Mouse (Mus musculus): ENCODE results near the gene Kiz. TPM values are rescaled to one million over a fixed set of nuclear protein-coding genes. Genes with fewer than 3 reads are reported as not detected.

Gene Kiz
- total RNA-seq, 2 experiments from 2014 or later, result 102 to 117 TPM

DNA sequence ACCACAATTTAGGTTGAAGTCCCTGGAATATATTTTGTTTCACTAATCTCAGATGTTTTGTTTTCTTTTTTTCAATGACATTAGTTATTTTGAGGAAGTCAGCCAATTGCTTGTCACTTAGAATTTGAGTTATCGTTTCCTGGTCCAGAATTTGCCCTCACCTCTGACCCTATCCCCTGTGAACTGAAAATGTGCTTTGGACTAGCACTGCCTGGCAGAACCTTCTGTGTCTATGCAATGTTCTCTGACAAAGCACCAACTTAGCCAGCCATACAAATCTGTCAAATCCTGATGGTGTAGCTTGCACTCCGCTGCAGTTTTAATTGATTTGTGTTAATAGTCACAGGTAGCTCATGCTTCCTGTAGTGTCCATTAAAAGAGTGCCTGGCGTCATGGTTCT is 10.1 kb downstream of the Kiz start:
- DNase-seq, result peak in 1 of 2 experiments; percentile 20

GRCm38 (mm10) chr2:146871300-146872269 is 15.9 kb downstream of the Kiz start:
- DNase-seq, result no peak

DNA sequence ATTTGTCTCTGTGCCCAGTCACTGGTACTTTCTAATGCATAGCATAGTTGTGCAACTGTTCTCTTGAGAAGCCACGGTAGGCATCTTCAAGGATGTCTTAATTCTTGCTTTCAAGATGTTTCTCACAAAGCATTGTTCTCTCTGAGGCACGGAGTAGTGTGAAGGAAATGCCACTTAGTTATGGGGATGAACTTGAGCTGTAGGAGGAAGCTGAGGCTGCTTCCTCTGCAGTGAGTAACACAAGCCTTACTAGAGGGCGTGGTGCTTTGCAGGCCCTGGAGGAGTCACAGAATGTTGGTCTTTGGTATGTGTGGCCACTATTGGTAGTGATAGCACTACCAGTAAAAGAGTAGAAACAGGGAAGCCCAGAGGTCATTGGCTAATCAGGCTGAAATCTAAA is 17.0 kb downstream of the Kiz start:
- DNase-seq, result no peak

DNA sequence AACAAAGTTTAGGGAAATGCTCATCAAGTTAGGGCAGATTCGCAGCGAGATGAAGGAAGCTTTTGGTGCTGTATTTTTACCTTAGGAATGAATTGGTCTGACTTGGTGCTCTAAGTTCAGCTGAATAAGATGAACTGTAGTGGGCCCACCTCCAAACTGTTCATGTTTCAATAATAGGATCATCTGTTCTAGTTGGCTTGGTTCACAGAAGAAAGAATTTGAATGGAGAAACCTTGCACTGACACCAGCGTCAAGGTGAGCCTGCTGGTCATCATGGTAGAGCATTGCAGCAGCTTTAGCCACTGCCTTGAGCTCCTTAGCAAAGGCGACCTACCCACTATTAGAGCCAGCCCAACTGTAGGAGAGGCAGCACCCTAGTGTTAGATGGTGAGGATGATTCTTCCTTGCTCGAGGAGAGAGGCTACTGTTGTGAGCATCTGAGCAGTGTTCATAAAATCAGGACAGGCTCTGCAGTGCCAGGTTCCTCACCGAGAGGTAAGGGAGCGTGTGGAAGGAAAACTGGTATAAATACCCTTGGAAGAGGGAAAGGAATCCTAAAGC is 18.3 kb downstream of the Kiz start:
- DNase-seq, result no peak

- no peak for DNase-seq
Observed at GRCm38 (mm10) chr2:146877423-146878098, 21.9 kb downstream of the Kiz start.

DNA sequence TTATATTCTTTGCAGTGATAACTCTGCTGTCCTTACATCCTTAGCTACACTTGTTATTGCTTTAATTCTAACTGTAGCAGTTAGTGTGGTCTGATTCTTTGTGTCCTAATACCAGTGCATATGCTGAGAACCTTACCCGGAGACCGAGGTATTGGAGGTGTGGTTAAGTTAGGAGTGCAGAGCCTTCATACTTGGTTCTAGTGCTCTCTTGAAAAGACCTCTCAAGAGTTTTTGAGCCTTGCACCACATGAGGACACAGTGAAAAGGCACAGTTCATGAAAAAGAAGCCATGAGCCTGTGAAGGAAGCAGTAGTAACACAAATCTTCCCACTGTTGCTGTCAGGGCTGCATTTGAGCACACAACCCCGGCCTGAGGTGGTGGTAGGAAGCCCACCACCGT is 26.0 kb downstream of the Kiz start:
- DNase-seq, result no peak

- peak; percentile 22 to 27 for DNase-seq
Observed at GRCm38 (mm10) chr2:146884291-146884855, 28.7 kb downstream of the Kiz start.

- no peak for DNase-seq
Observed at GRCm38 (mm10) chr2:146888786-146889414, 33.2 kb downstream of the Kiz start.

DNA sequence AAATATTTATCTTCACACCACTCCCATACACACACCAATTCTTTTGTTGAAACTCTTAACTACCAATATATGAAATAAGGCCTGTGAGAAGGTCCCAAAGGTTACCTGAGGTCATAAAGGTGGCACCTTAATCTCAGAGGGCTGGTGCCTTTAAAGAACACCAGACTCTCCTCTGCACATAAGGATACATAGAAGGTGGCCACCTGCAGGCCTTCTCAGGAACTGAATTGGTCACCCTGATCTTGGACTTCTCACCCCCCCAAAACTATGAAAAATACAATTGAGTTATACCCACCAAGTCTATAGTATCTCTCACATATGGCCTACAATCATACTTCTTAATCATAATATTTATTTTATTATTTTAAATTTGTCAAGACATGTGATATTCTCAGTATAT is 43.3 kb downstream of the Kiz start:
- DNase-seq, result peak in 1 of 2 experiments; percentile 15

DNA sequence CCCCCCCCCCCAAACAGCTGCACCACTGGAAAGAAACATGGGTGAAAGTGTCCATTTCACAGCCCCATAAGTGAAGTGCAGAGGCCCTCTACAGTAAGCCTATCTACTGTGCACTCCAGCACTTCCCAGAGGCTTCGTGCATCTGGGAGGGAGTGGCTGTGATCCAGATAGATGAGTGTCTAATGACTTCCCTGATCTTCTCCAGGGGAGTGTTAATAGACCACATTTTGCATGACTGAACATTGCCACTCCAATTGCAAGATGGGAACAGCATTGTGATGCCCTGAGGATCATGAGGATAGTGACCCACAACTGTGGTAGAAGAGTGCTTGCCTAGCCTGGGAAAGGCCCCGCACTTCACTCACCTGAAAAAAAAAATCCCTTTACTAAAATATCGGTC is 60.4 kb downstream of the Kiz start:
- DNase-seq, result no peak

GRCm38 (mm10) chr2:146917770-146918169 is 62.1 kb downstream of the Kiz start:
- DNase-seq, result no peak

DNA sequence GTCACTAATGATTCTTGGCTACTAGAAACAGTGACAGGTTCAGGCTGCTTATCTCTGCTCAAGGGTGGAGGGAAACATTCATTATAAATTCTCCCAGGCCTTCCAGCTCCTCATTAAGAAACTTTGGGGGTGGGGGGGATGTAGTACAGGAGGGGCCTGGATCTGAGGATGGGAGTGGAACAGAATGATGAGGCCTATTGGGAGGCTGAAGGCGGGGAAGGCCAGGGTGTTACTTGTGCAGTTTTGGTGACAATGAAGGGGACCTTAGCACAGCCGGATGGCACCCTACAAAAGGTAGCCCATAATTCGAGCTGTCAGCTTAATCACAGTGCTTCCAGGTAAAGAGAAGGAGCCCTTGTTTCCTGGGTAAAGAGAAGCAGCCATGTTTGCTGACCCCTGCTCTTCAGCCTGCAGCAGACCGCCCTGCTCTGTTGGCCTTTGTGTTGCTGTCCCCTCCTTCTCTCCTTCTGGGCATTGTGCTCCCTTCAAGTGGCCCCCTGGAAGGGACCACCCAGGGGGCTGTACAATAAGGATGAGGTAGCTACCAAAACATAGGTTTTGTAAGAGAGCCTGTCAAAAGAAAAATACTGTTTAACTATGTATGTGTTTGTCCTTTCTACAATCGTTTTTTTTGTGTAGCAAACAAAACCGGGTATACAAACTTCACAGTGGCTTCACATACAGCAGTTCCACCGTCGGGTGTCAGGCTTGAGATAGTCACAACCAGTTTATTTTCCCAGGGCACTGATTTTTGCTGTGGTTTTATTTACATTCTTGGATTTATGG is 64.9 kb downstream of the Kiz start:
- DNase-seq, result no peak

DNA sequence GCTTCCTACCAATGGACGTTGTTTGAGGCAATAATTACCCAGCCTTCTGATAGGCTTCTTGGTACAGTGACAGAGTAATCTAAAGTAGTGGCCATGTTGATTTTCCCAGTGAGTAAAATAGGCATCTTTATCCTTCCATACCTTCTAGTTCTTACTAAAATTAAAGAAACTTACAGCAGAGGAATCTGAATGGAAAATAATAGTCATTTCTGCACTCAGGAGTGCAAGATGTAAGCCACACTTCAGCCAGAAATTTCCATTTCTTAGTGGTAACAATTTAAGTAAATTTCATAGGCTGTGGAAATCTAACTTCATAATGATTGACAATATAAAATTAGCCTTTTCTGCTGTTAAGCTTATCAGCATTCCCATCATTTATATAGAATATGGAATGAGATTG is 69.6 kb downstream of the Kiz start:
- DNase-seq, result no peak

DNA sequence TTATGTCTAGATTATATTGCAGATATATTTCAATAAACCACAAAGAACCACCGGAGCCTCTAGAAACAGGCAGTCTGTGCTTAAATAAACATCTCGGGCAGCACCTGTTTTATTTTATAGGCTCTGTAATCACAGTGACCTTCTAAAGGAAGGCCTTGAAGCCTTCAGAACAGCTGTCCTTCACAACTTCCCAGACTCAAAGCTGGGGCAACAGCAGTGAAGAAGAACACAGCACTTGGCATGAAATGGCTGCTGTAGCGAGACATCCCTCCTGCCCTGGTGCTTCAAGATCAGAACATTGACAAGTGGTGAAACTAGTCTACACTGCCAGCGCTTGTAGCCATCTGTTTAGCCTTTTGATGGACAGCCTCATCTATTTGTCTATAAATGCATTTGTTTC is 70.2 kb downstream of the Kiz start:
- no peak for DNase-seq

DNA sequence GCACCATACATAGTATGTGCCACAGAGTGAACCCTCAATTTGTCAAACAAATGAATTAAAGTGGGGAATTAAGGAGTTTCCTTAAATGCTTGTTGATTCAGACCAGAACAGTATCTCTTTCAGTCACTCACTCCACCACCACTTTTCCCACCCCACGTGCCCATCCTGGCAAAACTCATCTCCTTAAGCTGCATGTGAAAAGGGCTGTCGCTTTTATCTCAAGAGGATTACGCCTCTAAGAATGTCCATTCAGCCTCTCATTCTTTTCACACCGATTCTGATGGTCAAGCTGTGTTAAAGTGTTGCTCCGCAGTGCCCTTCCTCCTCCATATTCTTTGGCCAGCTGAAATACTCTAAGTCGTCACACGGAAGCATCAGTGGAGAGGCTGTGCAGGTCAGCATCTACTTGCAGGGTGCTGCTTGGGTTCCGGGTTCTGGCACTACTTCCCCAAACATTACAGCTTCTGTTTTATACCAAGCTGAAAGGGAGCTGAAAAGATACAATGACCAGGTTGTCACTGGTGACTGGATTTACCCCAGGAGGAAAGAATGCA is 92.6 kb downstream of the Kiz start:
- DNase-seq, result no peak

DNA sequence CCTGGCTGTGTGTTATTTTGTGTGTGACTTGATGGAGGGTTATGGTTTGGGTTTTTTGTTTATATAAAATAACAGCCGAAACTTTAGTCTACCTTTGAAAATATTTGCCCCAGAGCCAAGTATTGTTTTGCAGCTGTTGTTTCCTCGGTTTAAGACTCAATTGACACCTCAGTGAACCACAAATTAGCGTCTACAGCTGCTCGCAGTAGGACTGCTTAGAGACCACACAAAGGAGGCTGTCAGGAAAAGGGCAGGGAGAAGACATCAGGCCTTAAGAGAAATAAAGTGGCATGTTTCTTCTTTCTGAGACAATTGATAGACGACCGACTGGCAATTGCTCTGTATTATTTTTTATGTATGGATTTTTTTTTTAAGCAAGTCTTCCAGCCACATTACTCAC is 100.7 kb downstream of the Kiz start:
- DNase-seq, result no peak

DNA sequence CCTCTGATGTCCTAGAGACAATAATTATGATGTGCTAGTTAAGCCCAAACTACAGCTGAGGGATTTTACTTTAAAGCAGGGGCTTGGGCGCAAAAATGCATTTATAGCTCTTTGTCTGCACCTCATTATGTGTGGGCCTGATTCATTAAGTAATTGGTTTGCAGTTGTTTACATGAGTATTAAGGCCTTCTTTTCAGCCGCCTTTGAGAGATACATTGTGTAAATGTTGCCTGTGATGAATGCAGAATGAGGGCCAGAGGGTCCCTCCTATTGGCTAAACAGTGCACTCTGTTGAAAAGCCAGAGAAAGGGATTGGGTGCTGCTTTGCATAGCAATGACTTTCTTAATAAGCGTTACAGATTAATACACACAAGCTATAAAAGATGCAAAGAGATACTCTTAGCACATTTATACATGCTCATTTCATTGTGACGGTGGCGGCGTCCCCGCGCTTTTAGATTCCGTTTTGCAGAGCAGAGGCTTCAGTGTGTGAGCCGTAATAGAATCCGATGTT is 102.8 kb downstream of the Kiz start:
- DNase-seq, result no peak

- peak; percentile 67 to 93 for DNase-seq
Observed at GRCm38 (mm10) chr2:146958951-146959821, 103.5 kb downstream of the Kiz start.

GRCm38 (mm10) chr2:146975024-146975423 is 119.4 kb downstream of the Kiz start:
- no peak for DNase-seq

Measured in heart, adult 18-20 months (tissue).